Mouse (Mus musculus) liver, embryonic 14.5 days (tissue): Measurements from ENCODE around the gene 4931428L18Rik. TPM values are rescaled to one million over a fixed set of nuclear protein-coding genes. Genes with fewer than 3 reads are reported as not detected.

Experiments used
- ATAC-seq: fragments of 200-750 bp; cut with Nextera tagmentation; 2 replicates; pipeline ENCODE4 v1.8.0; 2017; ENCODE audit warnings: moderate number of reproducible peaks, mild to moderate bottlenecking, moderate library complexity; ENCODE audit not compliant: insufficient read depth
- DNase-seq, 3 experiments: peaks; one replicate each; pipeline ENCODE4 v3.0.0-alpha.2; 2012 to 2013; ENCODE audit warnings: low read depth in 3 of 3, low spot score in 3 of 3
- H3K27ac ChIP-seq: fragments of 300-500 bp; sonication (generic); 2 replicates; pipeline ENCODE4 v1.5.1; 2014; ENCODE audit warnings: moderate library complexity, mild to moderate bottlenecking, control low read depth, inconsistent platforms
- H3K27me3 ChIP-seq: fragments of 300-500 bp; sonication (generic); 2 replicates; pipeline ENCODE4 v1.6.1; 2014; ENCODE audit warnings: mild to moderate bottlenecking, low read length, moderate library complexity; ENCODE audit not compliant: control insufficient read depth, insufficient read depth
- H3K36me3 ChIP-seq: fragments of 300-500 bp; sonication (generic); replicated peaks from 2 replicates; pipeline ENCODE4 v1.6.1; 2014; ENCODE audit warnings: low read depth; ENCODE audit not compliant: control insufficient read depth, insufficient read depth
- H3K4me1 ChIP-seq, 2 experiments: fragments of 200-500 bp in 1 of 2; fragments of 300-500 bp in 1 of 2; sonication (generic) in 1 of 2; replicated peaks; 2 replicates each; pipeline ENCODE4 v1.6.1; 2012 to 2014; ENCODE audit warnings: antibody characterized with exemption in 1 of 2, inconsistent platforms in 1 of 2, low read length in 1 of 2; ENCODE audit not compliant: control insufficient read depth in 2 of 2, insufficient read depth in 2 of 2
- H3K4me2 ChIP-seq: fragments of 300-500 bp; sonication (generic); 2 replicates; pipeline ENCODE4 v1.6.1; 2014; ENCODE audit warnings: low read depth, mild to moderate bottlenecking, control low read depth, moderate library complexity
- H3K4me3 ChIP-seq, 2 experiments: fragments of 200-500 bp in 1 of 2; fragments of 300-500 bp in 1 of 2; sonication (generic) in 1 of 2; 2 replicates each; pipeline ENCODE4 v1.5.1; 2012 to 2014; ENCODE audit warnings: low read depth in 2 of 2, low read length in 2 of 2, mild to moderate bottlenecking in 2 of 2, control low read depth in 1 of 2, inconsistent platforms in 1 of 2, moderate library complexity in 1 of 2; ENCODE audit not compliant: insufficient read depth in 1 of 2
- H3K9ac ChIP-seq: fragments of 300-500 bp; sonication (generic); replicated peaks from 2 replicates; pipeline ENCODE4 v1.6.1; 2014; ENCODE audit warnings: mild to moderate bottlenecking, control low read depth, moderate library complexity
- H3K9me3 ChIP-seq: fragments of 300-500 bp; sonication (generic); 2 replicates; pipeline ENCODE4 v1.6.1; 2016; ENCODE audit warnings: low read length, mixed read lengths; ENCODE audit not compliant: control insufficient read depth
- CTCF ChIP-seq: IDR thresholded peaks from 2 replicates; pipeline ENCODE4 v1.5.1; 2016; ENCODE audit warnings: antibody characterized with exemption, low read depth, control low read depth
- EP300 ChIP-seq: IDR thresholded peaks from 2 replicates; pipeline ENCODE4 v1.6.1; 2016; ENCODE audit warnings: antibody characterized with exemption, low read depth
- WGBS: fragments of 180-500 bp; shearing (Covaris S2); extraction: QIAGEN DNeasy Blood & Tissue Kit; methylation state at CpG from one replicate; pipeline ENCODE4 v1.1.7; 2014; ENCODE audit not compliant: insufficient replicate concordance; 5-methylcytosine and 5-hydroxymethylcytosine counted together
- polyA plus RNA-seq, 2 experiments: library from polyadenylated mRNA; depleted of rRNA in 1 of 2; stranded (reverse) in 1 of 2; unstranded in 1 of 2; fragments of >200 nt; fragmentation: Nextera tagmentation in 1 of 2; extraction: Ambion mirVana in 1 of 2; gene quantifications; 2 replicates each; pipeline versions ENCODE4 v1.2.1 to v1.2.3; 2012 to 2014

4931428L18Rik gene
- polyA plus RNA-seq, 2 experiments: not detected

- 3% methylated on average over 5 of the region's 5 CpGs for WGBS
- H3K36me3 ChIP-seq: no peaks in the 10 kb centered on the region
- H3K4me3 ChIP-seq: no peak overlapping the region
- peak; percentile 61 for TF ChIP-seq CTCF
- no peak for TF ChIP-seq EP300
- no peak overlapping the region for H3K4me2 ChIP-seq
- no peak for ATAC-seq
- no peak overlapping the region for H3K27ac ChIP-seq
- H3K9me3 ChIP-seq: no peaks in the 10 kb centered on the region
- no peaks in the 10 kb centered on the region for H3K27me3 ChIP-seq
- H3K4me1 ChIP-seq: no peaks in the 10 kb centered on the region
- peak; percentile 12 to 20 (median 14) for DNase-seq
- no peak overlapping the region for H3K9ac ChIP-seq
These were observed 12.3 kb downstream of the 4931428L18Rik start for GRCm38 (mm10) chr1:31210144-31210543.

- no peaks in the 10 kb centered on the region for H3K4me1 ChIP-seq
- no peak overlapping the region for H3K27ac ChIP-seq
- H3K9ac ChIP-seq: no peak overlapping the region
- ATAC-seq (no peak), DNase-seq (no peak)
- no peak overlapping the region for H3K4me3 ChIP-seq
- no peaks in the 10 kb centered on the region for H3K36me3 ChIP-seq
- H3K9me3 ChIP-seq: no peaks in the 10 kb centered on the region
- TF ChIP-seq CTCF: no peak
- TF ChIP-seq EP300: no peak
- no peaks in the 10 kb centered on the region for H3K27me3 ChIP-seq
- WGBS: 48% methylated on average over 3 of the region's 3 CpGs
- no peak overlapping the region for H3K4me2 ChIP-seq
These were observed 16.7 kb downstream of the 4931428L18Rik start for GRCm38 (mm10) chr1:31205770-31206169.

- Histone ChIP-seq H3K4me2 (no peak overlapping the region), H3K9ac (no peak overlapping the region), H3K9me3 (no peaks in the 10 kb centered on the region), H3K4me3 (no peak overlapping the region), H3K36me3 (no peaks in the 10 kb centered on the region), H3K27me3 (no peaks in the 10 kb centered on the region), H3K4me1 (no peaks in the 10 kb centered on the region), H3K27ac (no peak overlapping the region)
- WGBS: 60% methylated on average over 7 of the region's 7 CpGs
- TF ChIP-seq CTCF (no peak), EP300 (no peak)
- ATAC-seq (no peak), DNase-seq (no peak)
These were observed 17.1 kb downstream of the 4931428L18Rik start for GRCm38 (mm10) chr1:31205346-31205745.

GRCm38 (mm10) chr1:31203771-31204170 is 18.7 kb downstream of the 4931428L18Rik start:
- WGBS: 74% methylated on average over 10 of the region's 10 CpGs
- no peak overlapping the region for H3K27ac ChIP-seq
- H3K9ac ChIP-seq: no peak overlapping the region
- TF ChIP-seq EP300 (no peak), CTCF (no peak)
- DNase-seq (no peak), ATAC-seq (no peak)
- H3K4me2 ChIP-seq: no peak overlapping the region
- no peak overlapping the region for H3K4me3 ChIP-seq
- H3K27me3 ChIP-seq: no peaks in the 10 kb centered on the region
- H3K4me1 ChIP-seq: no peaks in the 10 kb centered on the region
- H3K9me3 ChIP-seq: no peaks in the 10 kb centered on the region
- no peaks in the 10 kb centered on the region for H3K36me3 ChIP-seq

GRCm38 (mm10) chr1:31196959-31197358 is 25.5 kb downstream of the 4931428L18Rik start:
- TF ChIP-seq CTCF (no peak), EP300 (no peak)
- no peak for DNase-seq
- Histone ChIP-seq H3K4me3 (no peak overlapping the region), H3K4me2 (no peak overlapping the region), H3K27ac (no peak overlapping the region), H3K27me3 (no peaks in the 10 kb centered on the region), H3K9me3 (no peaks in the 10 kb centered on the region), H3K4me1 (no peaks in the 10 kb centered on the region), H3K36me3 (no peaks in the 10 kb centered on the region), H3K9ac (no peak overlapping the region)
- 62% methylated on average over 3 of the region's 3 CpGs for WGBS
- no peak for ATAC-seq
